Mouse (Mus musculus) hematopoietic stem cell, adult 5-6 weeks (primary cell): ENCODE data around the gene Rph3al. TPM values are rescaled to one million over a fixed set of nuclear protein-coding genes. Genes with fewer than 3 reads are reported as not detected.

Source experiments
- ATAC-seq, 2 experiments: fragments of 125-278 bp in 1 of 2; replicated peaks in 1 of 2; 2 replicates each; pipeline ENCODE4 v1.8.0; 2016 to 2017; ENCODE audit warnings: inconsistent platforms in 2 of 2, mild to moderate bottlenecking in 2 of 2, moderate number of reproducible peaks in 2 of 2, low read depth in 1 of 2, moderate TSS enrichment in 1 of 2; ENCODE audit not compliant: low FRiP score in 2 of 2, poor library complexity in 2 of 2, severe bottlenecking in 2 of 2, insufficient read depth in 1 of 2, low TSS enrichment in 1 of 2
- total RNA-seq: library from RNA; stranded (forward); fragments of 172-1452, 232-1000 nt; gene quantifications from 2 replicates; pipeline ENCODE4 v1.2.3, GENCODE M21; 2017

Gene Rph3al
- total RNA-seq, 1 experiment from 2014 or later = 4.4 TPM

DNA sequence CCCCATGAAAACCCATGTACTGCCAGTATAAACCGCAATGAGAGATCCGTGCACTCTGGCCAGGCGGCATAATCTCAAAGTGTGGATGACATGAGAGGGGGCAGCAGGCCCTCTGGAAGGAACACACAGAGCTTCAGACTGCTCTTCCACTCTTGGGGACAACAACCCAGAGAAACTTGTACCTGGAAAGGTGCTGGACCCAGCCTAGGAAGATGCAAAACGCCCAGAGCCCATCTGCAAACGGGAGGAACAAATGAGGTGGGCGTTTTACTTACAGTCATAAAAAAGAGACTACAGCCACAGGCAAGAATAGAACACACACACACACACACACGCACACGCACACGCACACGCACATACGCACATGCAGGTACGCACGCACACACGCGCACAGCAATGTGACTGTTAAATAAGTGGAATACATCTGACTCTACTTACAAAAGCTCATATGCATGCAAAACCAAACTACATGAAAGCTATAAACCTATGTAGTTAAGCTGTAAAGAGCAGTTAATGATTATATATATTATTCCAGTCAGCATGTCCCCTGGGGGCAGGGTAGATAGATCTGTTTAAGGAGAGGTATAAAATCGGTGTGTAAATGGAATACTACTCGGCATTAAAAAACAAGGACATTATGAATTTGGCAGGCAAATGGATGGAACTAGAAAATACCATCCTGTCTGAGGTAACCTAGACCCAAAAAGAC is 19.0 kb upstream of the Rph3al start:
- no peak for ATAC-seq

- ATAC-seq = no peak
Observed at GRCm38 (mm10) chr11:75956651-75957050, 18.4 kb upstream of the Rph3al start.

DNA sequence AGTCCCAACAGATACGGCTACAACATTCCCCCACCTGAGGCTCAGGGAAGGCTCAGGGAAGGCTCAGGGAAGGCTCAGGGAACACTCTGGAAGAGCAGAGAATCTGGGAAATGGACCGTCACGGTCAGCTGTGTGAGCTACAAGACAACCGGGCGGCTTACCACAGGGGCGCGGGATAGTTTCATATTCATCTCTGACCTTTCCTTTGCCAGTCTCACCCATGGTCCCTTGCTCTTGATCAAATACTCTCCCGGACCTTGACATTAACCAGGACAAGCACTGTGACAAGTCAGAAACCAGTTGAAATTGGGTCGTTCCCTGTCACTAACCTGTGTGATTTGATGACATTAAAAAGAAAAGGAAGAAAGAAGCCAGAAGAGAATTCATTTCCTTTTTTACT is 16.7 kb upstream of the Rph3al start:
- ATAC-seq = no peak

GRCm38 (mm10) chr11:75951895-75952294 is 13.7 kb upstream of the Rph3al start:
- no peak for ATAC-seq

GRCm38 (mm10) chr11:75950459-75950858 is 12.2 kb upstream of the Rph3al start:
- no peak for ATAC-seq

- ATAC-seq = no peak
Observed at GRCm38 (mm10) chr11:75948789-75949188, 10.6 kb upstream of the Rph3al start.

DNA sequence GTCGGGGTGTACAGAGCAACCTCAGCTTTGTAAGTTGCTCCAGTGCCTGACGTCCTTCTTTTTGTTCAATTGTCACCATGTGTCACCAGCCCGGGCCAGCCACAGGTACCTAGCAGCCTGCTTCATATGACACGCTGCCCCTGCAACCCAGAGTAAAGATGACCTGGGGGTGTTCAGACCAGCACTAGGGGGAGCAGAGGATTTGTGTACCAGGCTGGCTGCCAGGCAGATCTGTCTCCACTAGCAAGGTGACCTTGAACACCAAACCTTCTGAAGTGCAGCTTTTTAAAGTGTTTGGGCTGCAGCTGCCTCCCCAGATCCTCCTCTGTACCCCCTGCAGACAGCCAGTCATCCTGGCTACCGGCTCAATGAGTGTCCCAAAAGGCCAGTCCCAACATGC is 9.0 kb upstream of the Rph3al start:
- ATAC-seq = no peak

DNA sequence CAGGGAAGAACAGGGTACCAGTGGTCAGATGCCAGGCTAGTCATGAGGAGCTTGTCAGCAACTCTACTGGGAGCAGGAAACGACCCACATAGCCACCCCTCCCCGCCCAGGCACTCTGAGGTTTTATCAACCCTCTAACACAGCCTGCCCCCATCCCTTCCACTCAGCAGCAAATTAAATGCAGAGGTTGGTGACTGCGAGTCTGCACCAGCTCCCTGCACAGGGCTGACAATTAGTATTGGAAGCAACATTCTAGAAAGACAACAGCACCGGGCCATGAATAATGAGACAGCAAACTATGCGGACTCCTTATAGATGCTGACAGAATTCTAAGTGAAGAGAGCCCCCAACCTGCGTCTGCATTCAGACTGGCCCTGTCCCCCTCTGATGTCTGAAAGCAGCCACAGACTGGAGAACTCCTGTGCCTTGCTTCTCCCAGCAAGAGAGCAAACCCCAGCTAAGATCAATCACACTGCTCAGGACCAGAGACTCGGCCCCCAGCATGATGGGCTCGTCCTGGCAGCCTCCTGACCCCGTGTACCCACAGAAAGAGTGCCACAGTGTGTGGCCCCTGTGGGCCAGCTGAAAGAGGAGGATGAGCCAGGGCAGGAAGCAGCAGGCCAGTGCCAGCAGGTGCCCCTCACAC is 7.7 kb upstream of the Rph3al start:
- peak; percentile 22 to 56; a peak in 1 of 4 replicates for ATAC-seq

DNA sequence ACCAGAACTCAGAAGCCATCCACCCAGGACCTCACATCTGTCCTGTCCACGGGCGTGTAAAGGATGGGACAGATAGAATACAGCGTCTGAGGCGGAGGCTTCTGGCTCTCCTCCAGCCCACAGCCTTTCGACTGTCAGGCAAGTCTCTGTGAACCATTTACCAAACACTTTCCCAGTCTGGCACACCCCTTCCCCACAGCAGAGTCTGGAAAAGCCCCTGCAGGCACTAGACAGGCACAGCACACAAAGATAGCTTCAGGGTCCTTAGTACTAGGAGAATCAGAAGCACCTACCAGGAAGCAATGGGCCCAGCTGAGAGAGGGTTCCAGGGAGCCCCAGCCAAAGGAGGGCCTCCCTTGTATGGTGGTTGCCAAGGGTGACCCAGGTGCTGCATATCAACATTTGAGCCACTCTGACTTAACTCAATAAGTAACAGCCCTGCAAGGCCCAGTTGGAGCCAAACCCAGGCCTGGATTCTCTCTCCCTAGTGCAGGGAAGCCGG is 808 bp downstream of the Rph3al start:
- ATAC-seq = peak; percentile 35 to 61

DNA sequence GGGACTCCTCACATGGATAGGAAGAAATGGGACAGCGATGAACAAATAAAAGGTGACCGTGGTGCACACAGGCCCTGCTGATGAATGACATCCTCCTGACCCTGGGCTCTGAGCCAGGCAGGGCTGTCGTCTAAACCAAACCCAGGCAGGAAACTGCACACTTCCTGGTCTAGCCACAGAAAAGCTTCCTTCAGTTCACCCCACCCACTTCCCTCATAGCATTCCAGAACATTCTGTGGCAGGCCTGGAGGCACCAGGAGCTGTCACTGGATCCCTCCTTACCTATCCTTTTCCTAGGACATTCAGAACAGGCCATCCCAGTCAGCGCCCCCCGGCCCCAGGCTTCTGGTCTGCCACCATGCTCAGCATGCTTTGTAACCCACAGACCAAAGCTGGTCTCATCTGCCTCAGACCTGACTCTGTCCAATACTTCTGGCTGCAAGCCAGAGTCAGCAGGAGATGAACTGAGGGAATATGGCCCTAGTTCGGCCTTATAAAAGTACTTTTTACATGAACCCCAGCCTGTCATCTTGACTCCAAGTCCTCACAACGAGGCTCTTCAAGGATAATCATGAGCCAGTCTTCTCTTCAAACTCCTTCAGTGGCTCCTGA is 2.3 kb downstream of the Rph3al start:
- ATAC-seq = peak; percentile 85 to 92

GRCm38 (mm10) chr11:75934425-75934824 is 3.8 kb downstream of the Rph3al start:
- no peak for ATAC-seq

GRCm38 (mm10) chr11:75933371-75933770 is 4.9 kb downstream of the Rph3al start:
- ATAC-seq = no peak

DNA sequence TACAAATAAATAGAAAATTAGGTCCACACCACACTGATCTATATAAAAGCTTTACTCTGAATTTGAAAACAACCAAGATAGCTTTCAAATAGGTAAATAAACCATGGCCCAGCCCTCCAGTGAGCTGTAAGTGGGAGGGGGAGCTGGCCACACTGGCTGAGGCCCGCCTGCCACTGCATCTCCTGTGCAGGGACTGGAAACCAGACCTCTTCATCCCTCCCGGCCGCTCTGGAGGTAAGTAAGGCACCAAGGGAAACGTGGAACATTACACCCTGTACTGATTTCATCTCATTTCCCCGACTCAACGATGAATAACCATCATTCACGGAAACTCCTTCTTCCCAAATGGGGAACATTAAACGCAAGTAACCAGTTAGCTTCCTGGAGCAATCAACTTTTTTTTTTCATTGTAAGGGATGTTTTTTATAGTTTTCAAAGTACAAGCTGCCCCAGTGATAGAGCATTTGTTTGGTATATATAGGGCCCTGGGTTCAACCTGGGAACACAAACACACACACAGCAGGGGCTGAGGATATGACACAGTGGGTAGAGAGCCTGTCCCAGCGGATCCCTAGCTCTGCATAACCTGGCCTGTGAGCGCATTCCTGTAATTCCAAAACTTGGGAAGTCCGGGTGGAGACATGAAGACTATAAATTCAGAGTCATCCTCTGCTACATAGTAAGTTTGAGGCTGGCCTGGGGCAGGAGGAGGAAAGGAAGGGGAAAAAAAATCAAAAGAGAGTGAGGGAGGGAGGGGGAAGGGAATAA is 7.1 kb downstream of the Rph3al start:
- no peak for ATAC-seq

- no peak for ATAC-seq
Observed at GRCm38 (mm10) chr11:75930208-75930607, 8.0 kb downstream of the Rph3al start.

GRCm38 (mm10) chr11:75927881-75928280 is 10.3 kb downstream of the Rph3al start:
- ATAC-seq = no peak

GRCm38 (mm10) chr11:75926431-75927312 is 11.6 kb downstream of the Rph3al start:
- ATAC-seq = peak; percentile 56 to 73

DNA sequence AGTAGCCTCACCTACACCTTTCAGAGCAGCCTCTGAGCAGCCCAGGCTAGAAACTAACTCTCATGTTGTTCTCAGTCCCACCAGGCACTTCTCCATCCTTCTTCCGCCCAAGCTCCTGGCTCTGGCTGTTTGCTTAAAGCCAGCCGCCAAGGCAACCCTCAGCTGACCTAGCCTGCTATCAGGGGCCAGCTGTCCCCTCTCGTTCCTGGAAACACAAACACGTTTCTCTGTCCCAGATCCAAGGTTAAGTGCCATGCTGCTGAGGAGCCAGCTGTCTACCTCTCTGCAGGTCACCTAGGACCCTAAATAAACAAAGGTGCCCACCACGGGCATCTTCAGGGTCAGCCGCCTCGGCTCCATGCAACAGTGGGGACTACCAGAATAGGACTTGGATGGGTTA is 12.4 kb downstream of the Rph3al start:
- no peak for ATAC-seq
